Mouse (Mus musculus) heart, embryonic 16.5 days (tissue): ENCODE data around the gene Tmed8. TPM values are rescaled to one million over a fixed set of nuclear protein-coding genes. Genes with fewer than 3 reads are reported as not detected.

Experiments used
- ATAC-seq: fragments of 200-750 bp; cut with Nextera tagmentation; replicated peaks from 2 replicates; pipeline ENCODE4 v1.8.0; 2017; ENCODE audit warnings: moderate number of reproducible peaks; ENCODE audit not compliant: insufficient read depth, low FRiP score; ENCODE audit errors: extremely low read depth
- H3K27ac ChIP-seq: fragments of 300-500 bp; sonication (generic); 2 replicates; pipeline ENCODE4 v1.5.1; 2014; ENCODE audit warnings: mild to moderate bottlenecking, low read length, control low read depth, moderate library complexity
- H3K27me3 ChIP-seq: fragments of 300-500 bp; sonication (generic); 2 replicates; pipeline ENCODE4 v1.6.1; 2014; ENCODE audit warnings: low read length, mixed read lengths; ENCODE audit not compliant: control insufficient read depth, insufficient read depth
- H3K36me3 ChIP-seq: fragments of 300-500 bp; sonication (generic); 2 replicates; pipeline ENCODE4 v1.6.1; 2014; ENCODE audit not compliant: control insufficient read depth, insufficient read depth
- H3K4me1 ChIP-seq: fragments of 300-500 bp; sonication (generic); 2 replicates; pipeline ENCODE4 v1.6.1; 2014; ENCODE audit warnings: low read length, mixed read lengths; ENCODE audit not compliant: control insufficient read depth, insufficient read depth
- H3K4me2 ChIP-seq: fragments of 300-500 bp; sonication (generic); 2 replicates; pipeline ENCODE4 v1.6.1; 2014; ENCODE audit warnings: low read depth, mild to moderate bottlenecking, control low read depth, low read length
- H3K4me3 ChIP-seq: fragments of 300-500 bp; sonication (generic); 2 replicates; pipeline ENCODE4 v1.5.1; 2014; ENCODE audit warnings: mild to moderate bottlenecking, control low read depth, low read length
- H3K9ac ChIP-seq: fragments of 300-500 bp; sonication (generic); 2 replicates; pipeline ENCODE4 v1.6.1; 2014; ENCODE audit warnings: low read length, control low read depth
- H3K9me3 ChIP-seq: fragments of 300-500 bp; sonication (generic); replicated peaks from 2 replicates; pipeline ENCODE4 v1.6.1; 2016; ENCODE audit warnings: low read length; ENCODE audit not compliant: control insufficient read depth
- WGBS: fragments of 180-500 bp; shearing (Covaris S2); extraction: QIAGEN DNeasy Blood & Tissue Kit; methylation state at CpG from one replicate; pipeline ENCODE4 v1.1.7; 2014; 5-methylcytosine and 5-hydroxymethylcytosine counted together
- polyA plus RNA-seq: library from polyadenylated mRNA; unstranded; fragments of >200 nt; fragmentation: Nextera tagmentation; extraction: Ambion mirVana; gene quantifications from 2 replicates; pipeline ENCODE4 v1.2.1, GENCODE M21; 2015

The Tmed8 gene
- polyA plus RNA-seq, 1 experiment from 2014 or later, result 1.5 TPM

GRCm38 (mm10) chr12:87131619-87132018 lies 68.6 kb downstream of the Tmed8 start:
- Histone ChIP-seq H3K4me2 (no peak overlapping the region), H3K27ac (no peak overlapping the region), H3K36me3 (peaks cover 7% of the 10 kb centered on the region; the same call in 1 of the 2 replicates), H3K9ac (no peak overlapping the region), H3K9me3 (no peaks in the 10 kb centered on the region), H3K4me1 (peaks cover 3% of the 10 kb centered on the region; the same call in 1 of the 2 replicates), H3K27me3 (no peaks in the 10 kb centered on the region), H3K4me3 (no peak overlapping the region)
- no peak for ATAC-seq
- WGBS, result 47% methylated on average over 3 of the region's 3 CpGs

- Histone ChIP-seq H3K9me3 (no peaks in the 10 kb centered on the region), H3K4me2 (no peak overlapping the region), H3K4me3 (no peak overlapping the region), H3K27me3 (no peaks in the 10 kb centered on the region), H3K36me3 (peaks cover 7% of the 10 kb centered on the region; the same call in 1 of the 2 replicates), H3K4me1 (peaks cover 3% of the 10 kb centered on the region; the same call in 1 of the 2 replicates), H3K27ac (no peak overlapping the region), H3K9ac (no peak overlapping the region)
- ATAC-seq, result no peak
- WGBS, result 43% methylated on average over 2 of the region's 2 CpGs
Measured at GRCm38 (mm10) chr12:87131181-87131580, 69.1 kb downstream of the Tmed8 start.

- Histone ChIP-seq H3K4me1 (peaks cover 3% of the 10 kb centered on the region; the same call in 1 of the 2 replicates), H3K36me3 (peaks cover 7% of the 10 kb centered on the region; the same call in 1 of the 2 replicates), H3K9me3 (no peaks in the 10 kb centered on the region), H3K4me3 (no peak overlapping the region), H3K27ac (no peak overlapping the region), H3K27me3 (no peaks in the 10 kb centered on the region), H3K4me2 (no peak overlapping the region), H3K9ac (no peak overlapping the region)
- no peak for ATAC-seq
- WGBS, result 93% methylated on average over 4 of the region's 4 CpGs
Measured at GRCm38 (mm10) chr12:87130224-87130623, 70.0 kb downstream of the Tmed8 start.

GRCm38 (mm10) chr12:87127256-87127655 lies 73.0 kb downstream of the Tmed8 start:
- Histone ChIP-seq H3K4me3 (no peak overlapping the region), H3K27ac (no peak overlapping the region), H3K4me2 (no peak overlapping the region), H3K4me1 (peaks cover 3% of the 10 kb centered on the region; the same call in 1 of the 2 replicates), H3K36me3 (peaks cover 26% of the 10 kb centered on the region), H3K9ac (no peak overlapping the region), H3K27me3 (no peaks in the 10 kb centered on the region), H3K9me3 (no peaks in the 10 kb centered on the region)
- ATAC-seq, result no peak
- 76% methylated on average over 4 of the region's 4 CpGs for WGBS

GRCm38 (mm10) chr12:87121918-87122589 lies 78.2 kb downstream of the Tmed8 start:
- WGBS, result 77% methylated on average over 4 of the region's 4 CpGs
- Histone ChIP-seq H3K9me3 (no peaks in the 10 kb centered on the region), H3K9ac (no peak overlapping the region), H3K36me3 (peaks cover 26% of the 10 kb centered on the region), H3K4me3 (no peak overlapping the region), H3K27ac (no peak overlapping the region), H3K4me2 (no peak overlapping the region), H3K27me3 (no peaks in the 10 kb centered on the region), H3K4me1 (no peaks in the 10 kb centered on the region)
- no peak for ATAC-seq

Other genes starting within 250 kb of the Tmed8 start
- gene Zdhhc22, start 210.0 kb downstream of the Tmed8 start, polyA plus RNA-seq, result 0.07 TPM in 2 replicates
- gene Tmem63c, start 179.1 kb downstream of the Tmed8 start, polyA plus RNA-seq, result 0.11 TPM in 1 of 2 replicates, not detected in the other
- 0.50 TPM in 1 of 2 replicates, not detected in the other for gene Ngb, start 97.9 kb downstream of the Tmed8 start, polyA plus RNA-seq
- 26.7 and 32.3 TPM in 2 replicates for gene Gstz1, start 53.3 kb downstream of the Tmed8 start, polyA plus RNA-seq
- 11.4 and 11.9 TPM in 2 replicates for gene Pomt2, start 52.5 kb downstream of the Tmed8 start, polyA plus RNA-seq
- 0.72 and 0.91 TPM in 2 replicates for gene Samd15, start 731 bp downstream of the Tmed8 start, polyA plus RNA-seq
- gene Noxred1, start 38.3 kb upstream of the Tmed8 start, polyA plus RNA-seq, result 0.52 and 0.70 TPM in 2 replicates
- 35.2 and 37.5 TPM in 2 replicates for gene Vipas39, start 65.8 kb upstream of the Tmed8 start, polyA plus RNA-seq
- gene Ahsa1, start 66.0 kb upstream of the Tmed8 start, polyA plus RNA-seq, result 185 and 191 TPM in 2 replicates
- gene Ism2, start 99.3 kb upstream of the Tmed8 start, polyA plus RNA-seq, result 0.38 and 0.69 TPM in 2 replicates
- 68.0 and 69.8 TPM in 2 replicates for gene Sptlc2, start 187.9 kb upstream of the Tmed8 start, polyA plus RNA-seq
- 217 and 223 TPM in 2 replicates for gene Slirp, start 243.4 kb upstream of the Tmed8 start, polyA plus RNA-seq
- gene Alkbh1, start 243.6 kb upstream of the Tmed8 start, polyA plus RNA-seq, result 33.9 and 37.5 TPM in 2 replicates